Mouse (Mus musculus): Measurements from ENCODE around the gene Tjap1. TPM values are rescaled to one million over a fixed set of nuclear protein-coding genes. Genes with fewer than 3 reads are reported as not detected.

The Tjap1 gene
- total and polyA plus RNA-seq, 3 experiments: 12.9 to 41.2 TPM; not detected in 1

GRCm38 (mm10) chr17:46328723-46329122 lies 45.9 kb upstream of the Tjap1 start:
- peak overlapping the region; percentile 39 to 54 for H3K4me3 ChIP-seq (ENCODE audit: control insufficient read depth in 1 of 2, insufficient read depth in 1 of 2, low read depth in 2 of 2, low read length in 2 of 2)
- peaks cover 0 to 18% of the 10 kb centered on the region in 2 experiments; a peak in 2 of 4 replicates for H3K36me3 ChIP-seq (ENCODE audit: control insufficient read depth in 1 of 2, insufficient read depth in 2 of 2, low read length in 2 of 2)
- H3K9me3 ChIP-seq (replicated peaks; ENCODE audit: insufficient read depth, low read length): no peaks in the 10 kb centered on the region
- TF ChIP-seq BHLHE40 (IDR thresholded peaks at IDR 0.05; ENCODE audit: borderline replicate concordance, low read depth, low read length) (0 out of 2 replicates have a peak, but pooled peaks have one; percentile 41), POLR2AphosphoS2 (IDR thresholded peaks at IDR 0.05; ENCODE audit: low read length) (no peak), ZNF384 (IDR thresholded peaks at IDR 0.05; ENCODE audit: low read depth, low read length) (no peak; the same call in 1 of the 2 replicates), POLR2A (IDR thresholded peaks at IDR 0.05; ENCODE audit: control insufficient read depth in 1 of 2, insufficient read depth in 1 of 2, low read depth in 1 of 2, low read length in 2 of 2, poor library complexity in 1 of 2) (no peak), MAZ (IDR thresholded peaks at IDR 0.05; ENCODE audit: low read depth, low read length) (0 out of 2 replicates have a peak, but pooled peaks have one; percentile 10), MXI1 (IDR thresholded peaks at IDR 0.05; ENCODE audit: low read depth, low read length) (no peak), CHD2 (IDR thresholded peaks at IDR 0.05; ENCODE audit: low read length) (no peak), USF1 (IDR thresholded peaks at IDR 0.05; ENCODE audit: low read depth, low read length) (peak; percentile 80), RAD21 (IDR thresholded peaks at IDR 0.05; ENCODE audit: low read depth, low read length) (no peak), MAX (IDR thresholded peaks at IDR 0.05; ENCODE audit: low read length) (no peak)
- peaks cover 4 to 21% of the 10 kb centered on the region in 2 experiments; a peak in 3 of 4 replicates for H3K4me1 ChIP-seq (ENCODE audit: control insufficient read depth in 1 of 2, insufficient read depth in 2 of 2, low read length in 2 of 2)
- H3K9ac ChIP-seq (ENCODE audit: control insufficient read depth, low read depth, low read length, poor library complexity, severe bottlenecking): peak overlapping the region; percentile 77
- H3K27ac ChIP-seq (ENCODE audit: control insufficient read depth, low read depth, low read length): peak overlapping the region; percentile 94
- H3K79me2 ChIP-seq (ENCODE audit: control insufficient read depth, insufficient read depth, low read length, poor library complexity): no peaks in the 10 kb centered on the region; the same call in 1 of the 2 replicates
- H3K27me3 ChIP-seq (ENCODE audit: control insufficient read depth in 1 of 2, insufficient read depth in 2 of 2, low read length in 2 of 2): no peaks in the 10 kb centered on the region
- DNase-seq (ENCODE audit: low read depth, low spot score): peak; percentile 55

DNA sequence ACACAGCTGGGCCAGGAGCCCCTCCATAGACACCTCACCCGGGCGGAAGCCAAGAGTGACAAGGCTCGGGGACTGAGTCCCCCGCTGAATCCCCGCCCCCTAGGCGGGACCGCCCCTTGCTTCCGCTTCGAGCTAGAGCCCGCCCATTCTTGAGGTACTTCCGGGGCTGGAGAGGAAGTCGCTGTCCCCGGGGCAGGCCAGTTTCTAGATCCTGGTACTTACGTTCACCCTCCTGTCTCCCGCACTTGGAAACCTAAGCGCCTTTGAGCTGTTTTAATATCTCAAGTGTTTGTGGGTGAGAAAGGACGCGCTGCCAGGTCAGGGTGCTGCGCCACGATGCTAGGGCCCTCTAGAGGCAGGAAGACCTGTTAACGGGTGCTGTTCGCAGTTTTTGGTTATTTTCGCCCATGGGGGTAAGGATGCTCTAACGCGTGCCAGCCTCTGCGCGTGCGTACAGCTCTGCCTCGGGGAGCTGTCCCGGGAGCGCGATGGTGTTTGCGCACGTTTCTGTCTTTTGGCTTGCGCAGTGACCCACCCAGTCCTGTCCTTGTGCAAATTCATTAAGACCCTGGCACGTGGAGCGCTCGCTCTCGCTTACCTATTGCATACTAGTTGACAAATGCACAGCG lies 45.2 kb upstream of the Tjap1 start, which contains the start of gene Abcc10:
Gene Abcc10, minus strand, starts transcription at position 447 of the 629 bp plus-strand sequence.
- peaks cover 4 to 21% of the 10 kb centered on the region in 2 experiments; a peak in 3 of 4 replicates for H3K4me1 ChIP-seq (ENCODE audit: control insufficient read depth in 1 of 2, insufficient read depth in 2 of 2, low read length in 2 of 2)
- TF ChIP-seq BHLHE40 (IDR thresholded peaks at IDR 0.05; ENCODE audit: borderline replicate concordance, low read depth, low read length) (peak; percentile 83), CTCF (IDR thresholded peaks at IDR 0.05 in 2 of 3, conservative IDR thresholded peaks at IDR 0.05 in 1 of 3; ENCODE audit: control insufficient read depth in 1 of 3, insufficient read depth in 1 of 3, low read depth in 2 of 3, low read length in 3 of 3, poor library complexity in 1 of 3, severe bottlenecking in 1 of 3) (peak in 2 of 3 experiments; percentile 37 to 39; a peak in 3 of 6 replicates), RAD21 (IDR thresholded peaks at IDR 0.05; ENCODE audit: low read depth, low read length) (no peak), TCF12 (IDR thresholded peaks at IDR 0.05; ENCODE audit: low read depth, low read length) (peak; percentile 57), ZMIZ1 (IDR thresholded peaks at IDR 0.05; ENCODE audit: low read depth, low read length) (peak; percentile 75), TBP (IDR thresholded peaks at IDR 0.05; ENCODE audit: low read depth, low read length) (0 out of 2 replicates have a peak, but pooled peaks have one; percentile 62), SIN3A (IDR thresholded peaks at IDR 0.05; ENCODE audit: low read length) (peak; percentile 56; the same call in 1 of the 2 replicates), TAL1 (IDR thresholded peaks at IDR 0.05; ENCODE audit: low read length) (no peak), ELF1 (IDR thresholded peaks at IDR 0.05; ENCODE audit: low read depth, low read length) (peak; percentile 96), NRF1 (IDR thresholded peaks at IDR 0.05; ENCODE audit: insufficient read depth, low read depth, low read length, poor library complexity, severe bottlenecking) (peak; percentile 93), ZC3H11A (IDR thresholded peaks at IDR 0.05; ENCODE audit: low read depth, low read length) (no peak), NELFE (IDR thresholded peaks at IDR 0.05; ENCODE audit: low read depth, low read length) (peak; percentile 94), MXI1 (IDR thresholded peaks at IDR 0.05; ENCODE audit: low read depth, low read length) (peak; percentile 94), POLR2AphosphoS2 (IDR thresholded peaks at IDR 0.05; ENCODE audit: low read length) (peak; percentile 93), HCFC1 (IDR thresholded peaks at IDR 0.05; ENCODE audit: low read depth, low read length) (peak; percentile 85), ZKSCAN1 (IDR thresholded peaks at IDR 0.05; ENCODE audit: low read depth, low read length) (no peak), EP300 (IDR thresholded peaks at IDR 0.05; ENCODE audit: low read depth in 1 of 2, low read length in 2 of 2) (no peak), CHD1 (IDR thresholded peaks at IDR 0.05; ENCODE audit: low read depth, low read length) (no peak), RCOR1 (IDR thresholded peaks at IDR 0.05; ENCODE audit: low read depth, low read length) (0 out of 2 replicates have a peak, but pooled peaks have one; percentile 23), POLR2AphosphoS5 (IDR thresholded peaks at IDR 0.05; ENCODE audit: borderline replicate concordance, low read depth, low read length) (no peak), POLR2A (IDR thresholded peaks at IDR 0.05; ENCODE audit: control insufficient read depth in 1 of 2, insufficient read depth in 1 of 2, low read depth in 1 of 2, low read length in 2 of 2, poor library complexity in 1 of 2) (peak; percentile 68 to 95), MAX (IDR thresholded peaks at IDR 0.05; ENCODE audit: low read length) (peak; percentile 92), GABPA (IDR thresholded peaks at IDR 0.05; ENCODE audit: low read depth, low read length) (no peak), MYC (IDR thresholded peaks at IDR 0.05; ENCODE audit: low read depth, low read length) (peak; percentile 91), SMC3 (IDR thresholded peaks at IDR 0.05; ENCODE audit: low read depth, low read length) (no peak)

More for the DNA sequence above, 45.2 kb upstream of the Tjap1 start, which contains the start of gene Abcc10:
- Histone ChIP-seq H3K9ac (ENCODE audit: control insufficient read depth, low read depth, low read length, poor library complexity, severe bottlenecking) (peak within 1 kb of the TSS; percentile 88), H3K9me3 (replicated peaks; ENCODE audit: insufficient read depth, low read length) (no peaks in the 10 kb centered on the region), H3K79me2 (ENCODE audit: control insufficient read depth, insufficient read depth, low read length, poor library complexity) (no peaks in the 10 kb centered on the region; the same call in 1 of the 2 replicates), H3K36me3 (ENCODE audit: control insufficient read depth in 1 of 2, insufficient read depth in 2 of 2, low read length in 2 of 2) (peaks cover 0 to 18% of the 10 kb centered on the region in 2 experiments; a peak in 2 of 4 replicates), H3K27ac (ENCODE audit: control insufficient read depth, low read depth, low read length) (peak within 1 kb of the TSS; percentile 94), H3K4me3 (ENCODE audit: control insufficient read depth in 1 of 2, insufficient read depth in 1 of 2, low read depth in 2 of 2, low read length in 2 of 2) (peak within 1 kb of the TSS; percentile 60 to 78), H3K27me3 (ENCODE audit: control insufficient read depth in 1 of 2, insufficient read depth in 2 of 2, low read length in 2 of 2) (no peaks in the 10 kb centered on the region)
- peak; percentile 98 for DNase-seq (ENCODE audit: low read depth, low spot score)

Measured in MEL (cell line).